Mouse (Mus musculus) heart, embryonic 14.5 days (tissue): ENCODE measurements at regions not wholly inside any gene's neighbourhood (a gene's known extent, or its start where the extent isn't known, plus 50 kb on each side); places are given as distances from the start of the nearest gene placed in this dataset.
"Not testable (repeated sequence)": the region's sequence is repeated elsewhere in the genome, so short reads cannot be mapped to it uniquely, and the experiment has no call there.

Experiments used
- ATAC-seq: fragments of 200-750 bp; cut with Nextera tagmentation; 2 replicates; pipeline ENCODE4 v1.8.0; 2017; ENCODE audit warnings: low read depth, moderate TSS enrichment; ENCODE audit not compliant: insufficient number of reproducible peaks, insufficient read depth, low FRiP score
- H3K27ac ChIP-seq, 2 experiments: fragments of 200-500 bp in 1 of 2; fragments of 300-500 bp in 1 of 2; sonication (generic) in 1 of 2; replicated peaks in 1 of 2; 2 replicates each; pipeline ENCODE4 v1.5.1; 2012 to 2014; ENCODE audit warnings: low read depth in 2 of 2, low read length in 2 of 2, control low read depth in 1 of 2, mild to moderate bottlenecking in 1 of 2, mixed read lengths in 1 of 2; ENCODE audit not compliant: control insufficient read depth in 1 of 2, insufficient read depth in 1 of 2
- H3K27me3 ChIP-seq: fragments of 300-500 bp; sonication (generic); 2 replicates; pipeline ENCODE4 v1.6.1; 2014; ENCODE audit warnings: mild to moderate bottlenecking, low read length, control low read depth; ENCODE audit not compliant: control insufficient read depth, insufficient read depth
- H3K36me3 ChIP-seq: fragments of 300-500 bp; sonication (generic); 2 replicates; pipeline ENCODE4 v1.6.1; 2014; ENCODE audit warnings: mild to moderate bottlenecking, control low read depth, low read length, mixed read lengths; ENCODE audit not compliant: control insufficient read depth, insufficient read depth
- H3K4me1 ChIP-seq, 2 experiments: fragments of 200-500 bp in 1 of 2; fragments of 300-500 bp in 1 of 2; sonication (generic) in 1 of 2; 2 replicates each; pipeline ENCODE4 v1.6.1; 2012 to 2014; ENCODE audit warnings: low read length in 2 of 2, control low read depth in 1 of 2, mixed read lengths in 1 of 2; ENCODE audit not compliant: control insufficient read depth in 2 of 2, insufficient read depth in 2 of 2
- H3K4me2 ChIP-seq: fragments of 300-500 bp; sonication (generic); 2 replicates; pipeline ENCODE4 v1.6.1; 2014; ENCODE audit warnings: mild to moderate bottlenecking, low read length
- H3K4me3 ChIP-seq, 2 experiments: fragments of 200-500 bp in 1 of 2; fragments of 300-500 bp in 1 of 2; sonication (generic) in 1 of 2; 2 replicates each; pipeline ENCODE4 v1.5.1; 2012 to 2014; ENCODE audit warnings: low read length in 2 of 2, mild to moderate bottlenecking in 2 of 2, control low read depth in 1 of 2, low read depth in 1 of 2, moderate library complexity in 1 of 2; ENCODE audit not compliant: control insufficient read depth in 1 of 2, insufficient read depth in 1 of 2
- H3K9ac ChIP-seq: fragments of 300-500 bp; sonication (generic); 2 replicates; pipeline ENCODE4 v1.6.1; 2014; ENCODE audit warnings: mild to moderate bottlenecking, low read length
- H3K9me3 ChIP-seq: fragments of 300-500 bp; sonication (generic); 2 replicates; pipeline ENCODE4 v1.6.1; 2016; ENCODE audit warnings: low read length, control low read depth; ENCODE audit not compliant: control insufficient read depth
- WGBS: fragments of 180-500 bp; shearing (Covaris S2); extraction: QIAGEN DNeasy Blood & Tissue Kit; methylation state at CpG from one replicate; pipeline ENCODE4 v1.1.7; 2014; 5-methylcytosine and 5-hydroxymethylcytosine counted together

- H3K27ac ChIP-seq, result peak overlapping the region; percentile 37 to 39; a peak in 2 of 4 replicates
- H3K9ac ChIP-seq, H3K9me3 ChIP-seq, H3K4me3 ChIP-seq, H3K4me1 ChIP-seq, ATAC-seq, H3K27me3 ChIP-seq, H3K36me3 ChIP-seq, H3K4me2 ChIP-seq: not testable (repeated sequence)
- 31% methylated on average over 8 of the region's 10 CpGs for WGBS
Observed at GRCm38 (mm10) chr2:81991726-81992125, 61.3 kb upstream of the Zfp804a start.
